Mouse (Mus musculus): ENCODE results near the gene Ccnk.

Ccnk gene

GRCm38 (mm10) chr12:108179321-108180266 lies at the start of gene Ccnk:
TSS of gene Ccnk (plus strand) at chr12:108179579.
- DNase-seq: peak; percentile 100

GRCm38 (mm10) chr12:108132450-108133070 lies 46.8 kb upstream of the Ccnk start:
- DNase-seq: peak; percentile 74 to 75

- peak in 1 of 2 experiments; percentile 19 for DNase-seq
Measured at GRCm38 (mm10) chr12:108133181-108133580, 46.2 kb upstream of the Ccnk start.

- DNase-seq: peak in 1 of 2 experiments; percentile 20
Measured at GRCm38 (mm10) chr12:108135610-108136208, 43.7 kb upstream of the Ccnk start.

GRCm38 (mm10) chr12:108143624-108144498 lies 35.5 kb upstream of the Ccnk start:
- DNase-seq: peak; percentile 54 to 63

GRCm38 (mm10) chr12:108145198-108145597 lies 34.2 kb upstream of the Ccnk start:
- DNase-seq: no peak

- DNase-seq: no peak
Measured at GRCm38 (mm10) chr12:108149764-108150163, 29.6 kb upstream of the Ccnk start.

GRCm38 (mm10) chr12:108152743-108153142 lies 26.6 kb upstream of the Ccnk start:
- DNase-seq: no peak

- no peak for DNase-seq
Measured at GRCm38 (mm10) chr12:108159863-108160262, 19.5 kb upstream of the Ccnk start.

- peak in 1 of 2 experiments; percentile 41 for DNase-seq
Measured at GRCm38 (mm10) chr12:108162036-108162435, 17.3 kb upstream of the Ccnk start.

- no peak for DNase-seq
Measured at GRCm38 (mm10) chr12:108163706-108164105, 15.7 kb upstream of the Ccnk start.

GRCm38 (mm10) chr12:108168909-108169308 lies 10.5 kb upstream of the Ccnk start:
- no peak for DNase-seq

- DNase-seq: no peak
Measured at GRCm38 (mm10) chr12:108170467-108170866, 8.9 kb upstream of the Ccnk start.

GRCm38 (mm10) chr12:108171336-108171735 lies 8.0 kb upstream of the Ccnk start:
- no peak for DNase-seq

GRCm38 (mm10) chr12:108172639-108173038 lies 6.7 kb upstream of the Ccnk start:
- no peak for DNase-seq

GRCm38 (mm10) chr12:108174606-108175505 lies 4.5 kb upstream of the Ccnk start:
- peak; percentile 32 to 42 for DNase-seq

GRCm38 (mm10) chr12:108176366-108176765 lies 3.0 kb upstream of the Ccnk start:
- DNase-seq: no peak

GRCm38 (mm10) chr12:108178331-108179245 lies 791 bp upstream of the Ccnk start:
- DNase-seq: peak; percentile 37 to 38

- no peak for DNase-seq
Measured at GRCm38 (mm10) chr12:108179246-108179320, 296 bp upstream of the Ccnk start, which contains the start of gene Setd3. TSS of gene Setd3 (minus strand) at chr12:108179314.

GRCm38 (mm10) chr12:108181716-108182115 lies 2.3 kb downstream of the Ccnk start:
- DNase-seq: no peak

Measured in kidney, adult 8-10 months (tissue).